Mouse (Mus musculus) olfactory bulb, adult 2 months (tissue): ENCODE results near the gene Itga2b. TPM values are rescaled to one million over a fixed set of nuclear protein-coding genes. Genes with fewer than 3 reads are reported as not detected.

Experiments
- H3K27ac ChIP-seq: fragments of 200-500 bp; 2 replicates; pipeline ENCODE4 v1.5.1; 2012; ENCODE audit warnings: low read depth, low read length; ENCODE audit not compliant: insufficient read depth
- H3K4me1 ChIP-seq: fragments of 200-500 bp; 2 replicates; pipeline ENCODE4 v1.6.1; 2012; ENCODE audit warnings: low read length; ENCODE audit not compliant: control insufficient read depth, insufficient read depth
- H3K4me3 ChIP-seq: fragments of 200-500 bp; 2 replicates; pipeline ENCODE4 v1.5.1; 2012; ENCODE audit warnings: mild to moderate bottlenecking, low read depth, low read length, moderate library complexity; ENCODE audit not compliant: insufficient read depth
- CTCF ChIP-seq: fragments of 200-500 bp; IDR thresholded peaks from 2 replicates; pipeline ENCODE4 v1.5.1; 2012; ENCODE audit warnings: low read depth, mild to moderate bottlenecking, low read length, moderate library complexity; ENCODE audit not compliant: insufficient read depth
- POLR2A ChIP-seq: fragments of 200-500 bp; IDR thresholded peaks from 2 replicates; pipeline ENCODE4 v1.6.1; 2012; ENCODE audit warnings: mild to moderate bottlenecking, low read depth, low read length, moderate library complexity; ENCODE audit not compliant: insufficient read depth
- WGBS: fragments of 180-500 bp; shearing (Covaris S2); methylation state at CpG from one replicate; pipeline ENCODE4 v1.1.7; 2018; 5-methylcytosine and 5-hydroxymethylcytosine counted together
- polyA plus RNA-seq: library from polyadenylated mRNA; stranded (reverse); fragments of >200 nt; gene quantifications from 2 replicates; pipeline ENCODE4 v1.2.4, GENCODE M21; 2012; ENCODE audit warnings: low replicate concordance; ENCODE audit not compliant: missing spikeins, insufficient read depth, insufficient read length

Gene Itga2b
- polyA plus RNA-seq, 1 experiment = not detected

- no peak overlapping the region for H3K27ac ChIP-seq
- H3K4me3 ChIP-seq = no peak overlapping the region
- TF ChIP-seq POLR2A = no peak
- no peak for TF ChIP-seq CTCF
- WGBS = 77% methylated on average over 14 of the region's 14 CpGs
- peaks cover 36% of the 10 kb centered on the region for H3K4me1 ChIP-seq
Measured at GRCm38 (mm10) chr11:102439093-102440082, 30.5 kb downstream of the Itga2b start.

DNA sequence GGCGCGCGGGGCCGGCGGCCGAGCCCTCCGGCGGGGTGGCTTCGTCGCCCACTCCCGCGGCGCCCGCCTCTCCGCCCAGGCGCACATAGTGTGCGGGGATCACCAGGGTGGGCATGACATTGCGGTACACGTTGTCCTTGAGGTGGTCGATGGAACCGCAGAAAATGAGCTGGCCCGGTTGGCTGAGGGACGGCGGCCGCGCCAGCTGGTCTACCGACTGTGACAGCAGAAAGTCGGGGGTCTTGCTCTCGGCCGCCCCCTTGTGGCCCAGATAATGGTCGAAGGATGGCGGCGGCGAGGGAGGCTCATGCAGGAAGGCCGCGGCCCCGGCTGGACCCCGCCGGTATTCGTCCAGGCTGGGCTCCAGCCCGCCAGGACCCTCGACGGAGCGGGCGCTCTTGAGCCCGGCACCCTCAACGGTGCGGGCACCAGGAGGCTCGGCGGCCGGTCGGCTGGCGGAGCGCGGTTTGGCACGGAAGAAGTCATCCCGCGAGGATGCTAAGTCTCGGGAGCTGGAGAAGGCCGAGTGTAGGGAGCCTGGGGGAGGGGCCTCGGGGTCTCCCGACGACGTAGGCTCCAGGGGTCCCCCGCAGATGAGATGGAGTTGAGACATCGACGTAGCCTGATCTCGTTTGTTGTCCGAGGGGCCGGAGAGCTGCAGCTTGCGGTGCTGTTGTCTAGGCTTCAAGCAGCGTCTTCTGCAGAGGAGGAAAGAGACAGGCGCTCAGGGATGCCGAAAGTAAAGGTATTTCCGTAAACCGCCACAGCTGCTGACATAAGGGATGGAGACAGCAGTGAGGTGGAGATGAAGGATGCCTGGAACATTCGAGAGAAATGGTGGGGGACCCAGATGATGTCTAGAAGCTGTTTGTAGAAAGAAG lies 31.5 kb downstream of the Itga2b start:
- TF ChIP-seq POLR2A (no peak; the same call in none of the 2 replicates), CTCF (peak; percentile 87)
- peak overlapping the region; percentile 23; the same call in 1 of the 2 replicates for H3K27ac ChIP-seq
- peak overlapping the region; percentile 62 for H3K4me3 ChIP-seq
- H3K4me1 ChIP-seq = peaks cover 34% of the 10 kb centered on the region
- 14% methylated on average over 77 of the region's 77 CpGs for WGBS

DNA sequence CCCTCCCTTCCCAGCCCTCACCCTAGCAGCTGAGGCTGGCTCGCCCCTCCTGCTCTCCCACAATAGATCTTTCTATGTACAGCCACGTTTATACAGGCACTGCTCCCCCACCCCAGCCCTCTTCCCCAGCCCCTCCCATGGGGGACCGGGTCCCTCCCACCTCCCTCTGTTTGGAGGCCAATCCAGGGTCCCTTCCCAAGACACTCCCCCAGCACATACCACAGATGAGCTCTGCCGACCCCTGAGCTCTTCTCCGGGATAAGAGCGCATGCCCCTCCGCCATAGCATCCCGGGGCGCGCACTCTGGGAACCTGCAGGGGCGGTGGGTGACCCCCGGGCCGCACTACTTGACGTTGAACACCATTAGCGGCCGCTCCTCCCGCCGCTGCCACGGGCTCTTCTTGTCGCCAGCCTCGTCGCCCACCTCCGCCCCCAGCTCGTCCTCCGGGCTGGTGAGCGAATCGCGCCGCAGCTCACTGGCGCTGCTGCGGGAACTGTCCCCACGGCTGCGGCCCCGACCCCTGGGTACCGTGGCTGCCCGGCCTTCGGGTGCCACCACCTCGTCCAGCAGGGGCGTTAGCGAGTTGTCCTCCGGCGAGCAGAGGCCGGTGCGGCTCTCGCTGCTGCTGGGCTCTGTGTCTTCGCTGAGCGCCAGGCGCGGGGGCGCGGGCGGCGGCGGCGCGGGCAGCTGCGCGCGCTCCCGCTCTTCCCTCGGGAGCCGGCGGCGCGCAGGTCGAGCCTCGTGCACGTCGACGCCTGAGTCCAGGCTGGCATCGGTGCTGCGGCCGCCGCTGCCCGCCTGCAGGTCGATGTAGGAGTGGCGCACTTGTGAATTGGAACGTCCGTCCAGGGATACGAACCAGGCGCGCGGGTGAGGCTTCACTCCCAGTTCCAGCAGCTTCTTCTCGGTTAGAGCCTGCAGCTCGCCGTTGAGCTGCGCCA lies 32.5 kb downstream of the Itga2b start:
- H3K4me1 ChIP-seq = peaks cover 42% of the 10 kb centered on the region
- no peak; the same call in 1 of the 2 replicates for TF ChIP-seq CTCF
- no peak for TF ChIP-seq POLR2A
- WGBS = 8% methylated on average over 87 of the region's 87 CpGs
- peak overlapping the region; percentile 74 for H3K27ac ChIP-seq
- H3K4me3 ChIP-seq = peak overlapping the region; percentile 62

- Histone ChIP-seq H3K4me1 (peaks cover 47% of the 10 kb centered on the region), H3K27ac (no peak overlapping the region), H3K4me3 (no peak overlapping the region)
- TF ChIP-seq POLR2A (no peak), CTCF (no peak)
- 52% methylated on average over 10 of the region's 10 CpGs for WGBS
Measured at GRCm38 (mm10) chr11:102436471-102436790, 33.5 kb downstream of the Itga2b start.

DNA sequence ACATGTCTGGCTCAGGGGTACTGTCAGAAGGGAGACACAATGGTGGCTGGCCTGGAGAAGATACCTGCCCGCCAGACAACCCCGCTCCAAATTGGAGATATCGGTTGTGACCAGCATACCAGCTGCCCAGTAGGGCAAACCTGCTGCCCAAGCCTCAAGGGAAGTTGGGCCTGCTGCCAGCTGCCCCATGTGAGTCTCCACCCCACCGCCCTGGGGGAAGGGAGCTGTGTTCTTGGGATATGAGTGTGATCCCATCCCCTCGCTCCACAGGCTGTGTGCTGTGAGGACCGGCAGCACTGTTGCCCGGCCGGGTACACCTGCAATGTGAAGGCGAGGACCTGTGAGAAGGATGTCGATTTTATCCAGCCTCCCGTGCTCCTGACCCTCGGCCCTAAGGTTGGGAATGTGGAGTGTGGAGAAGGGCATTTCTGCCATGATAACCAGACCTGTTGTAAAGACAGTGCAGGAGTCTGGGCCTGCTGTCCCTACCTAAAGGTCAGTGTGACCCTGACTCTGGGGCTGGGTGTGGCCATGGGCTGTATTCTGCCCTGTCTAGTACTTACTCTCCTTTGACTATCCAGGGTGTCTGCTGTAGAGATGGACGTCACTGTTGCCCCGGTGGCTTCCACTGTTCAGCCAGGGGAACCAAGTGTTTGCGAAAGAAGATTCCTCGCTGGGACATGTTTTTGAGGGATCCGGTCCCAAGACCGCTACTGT lies 34.0 kb downstream of the Itga2b start:
- TF ChIP-seq CTCF (no peak), POLR2A (no peak)
- Histone ChIP-seq H3K4me1 (peaks cover 50% of the 10 kb centered on the region), H3K27ac (no peak overlapping the region), H3K4me3 (no peak overlapping the region)
- WGBS = 85% methylated on average over 18 of the region's 18 CpGs

- H3K4me1 ChIP-seq = peaks cover 50% of the 10 kb centered on the region
- TF ChIP-seq POLR2A (no peak), CTCF (no peak)
- WGBS = 88% methylated on average over 11 of the region's 11 CpGs
- no peak overlapping the region for H3K27ac ChIP-seq
- no peak overlapping the region for H3K4me3 ChIP-seq
Measured at GRCm38 (mm10) chr11:102434816-102435705, 34.9 kb downstream of the Itga2b start.

DNA sequence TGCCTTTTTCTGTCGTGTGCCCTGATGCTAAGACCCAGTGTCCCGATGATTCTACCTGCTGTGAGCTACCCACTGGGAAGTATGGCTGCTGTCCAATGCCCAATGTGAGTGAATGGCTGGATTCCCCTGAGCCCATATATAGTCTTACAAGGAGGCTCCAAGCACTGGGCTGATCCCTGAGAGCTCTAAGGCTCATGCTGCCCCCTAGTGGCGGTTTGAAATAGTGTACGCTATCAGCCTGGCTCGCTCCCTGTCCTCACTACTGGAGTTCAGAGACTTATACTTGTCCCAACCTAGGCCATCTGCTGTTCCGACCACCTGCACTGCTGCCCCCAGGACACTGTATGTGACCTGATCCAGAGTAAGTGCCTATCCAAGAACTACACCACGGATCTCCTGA lies 35.5 kb downstream of the Itga2b start:
- H3K27ac ChIP-seq = no peak overlapping the region
- TF ChIP-seq CTCF (peak; percentile 49), POLR2A (no peak)
- WGBS = 5% methylated on average over 7 of the region's 7 CpGs
- no peak overlapping the region for H3K4me3 ChIP-seq
- peaks cover 50% of the 10 kb centered on the region for H3K4me1 ChIP-seq
